Mouse (Mus musculus): ENCODE results near the gene Cox15.

Gene Cox15

DNA sequence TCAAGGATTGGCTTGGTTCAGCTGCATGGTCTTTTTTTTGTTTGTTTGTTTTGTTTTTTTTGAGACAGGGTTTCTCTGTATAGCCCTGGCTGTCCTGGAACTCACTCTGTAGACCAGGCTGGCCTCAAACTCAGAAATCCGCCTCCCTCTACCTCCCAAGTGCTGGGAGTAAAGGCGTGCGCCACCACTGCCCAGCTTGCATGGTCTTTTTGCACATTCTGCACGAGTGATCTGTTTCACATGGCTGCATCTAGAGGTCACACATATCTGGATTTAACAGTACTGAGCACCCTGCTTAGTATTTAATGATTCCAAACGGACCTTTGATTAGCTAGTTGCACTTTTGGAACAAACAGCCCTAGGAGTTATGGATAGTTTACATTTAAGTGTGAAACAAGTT lies 40.8 kb downstream of the Cox15 start:
- in situ Hi-C loops (cut with MboI; ENCODE audit: unreplicated experiment in 2 of 2) = loop anchor here in 1 of 2 experiments (5.0 kb wide), 2 partner anchors 35 to 40 kb away; partner anchors contain the start of genes Cox15 and Cutc

DNA sequence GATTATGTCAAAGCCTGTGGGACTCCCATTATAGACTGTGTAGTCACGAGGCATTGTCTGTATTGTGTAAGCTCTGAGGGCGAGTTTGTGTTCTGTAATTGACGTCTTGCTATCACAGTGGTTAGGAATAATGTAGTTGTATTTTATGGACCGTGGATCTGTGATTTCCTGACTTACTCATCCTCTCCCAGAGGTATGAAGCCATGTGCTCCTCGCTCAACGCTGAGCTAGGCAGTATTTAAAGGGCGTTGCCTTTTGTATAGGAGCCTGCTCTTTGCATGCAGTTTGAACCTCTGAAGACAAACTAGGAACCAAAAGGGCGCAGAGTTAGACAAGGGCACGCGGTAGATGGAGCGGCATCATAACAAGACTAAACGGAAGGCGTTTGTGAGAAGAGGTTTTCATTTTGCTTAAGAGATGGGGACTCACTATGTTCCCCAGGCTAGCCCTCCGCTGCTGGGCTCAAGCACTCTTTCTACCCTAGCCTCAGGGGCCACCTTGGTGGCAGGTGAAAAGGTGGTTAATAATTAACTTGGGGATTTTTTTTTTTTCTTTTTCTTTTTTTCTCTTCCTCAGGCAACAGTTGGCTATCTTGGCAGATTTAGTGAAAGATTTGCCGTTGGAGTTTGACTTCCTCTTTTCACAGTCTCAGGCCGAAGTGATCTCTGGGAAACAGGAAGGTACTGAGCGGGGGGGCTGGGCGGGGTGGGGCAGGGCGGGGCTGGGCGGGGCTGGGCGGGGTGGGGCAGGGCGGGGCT lies 41.5 kb downstream of the Cox15 start:
- in situ Hi-C loops (cut with MboI; ENCODE audit: unreplicated experiment in 2 of 2) = loop anchor here in 1 of 2 experiments (5.0 kb wide), 2 partner anchors 34 to 41 kb away; partner anchors contain the start of genes Cox15 and Cutc

DNA sequence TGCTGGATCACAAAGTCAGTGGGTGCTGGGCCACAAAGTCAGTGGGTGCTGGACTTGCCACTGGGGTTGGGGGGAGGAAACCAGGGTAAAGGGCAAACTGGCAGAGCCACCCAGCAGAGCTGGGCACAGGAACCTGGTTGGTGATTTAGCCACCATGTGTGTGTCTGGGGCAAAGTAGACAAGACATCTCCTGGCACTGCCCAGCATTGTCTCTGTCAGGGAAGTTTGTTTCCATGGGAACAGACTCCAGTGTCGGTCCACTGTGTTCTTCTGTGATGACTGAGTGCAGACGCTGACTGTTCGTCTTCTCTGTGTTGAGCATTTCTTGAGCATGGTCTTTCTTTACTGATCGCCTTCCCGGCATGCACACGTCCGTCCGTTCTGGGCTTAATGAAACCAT lies 43.5 kb downstream of the Cox15 start:
- in situ Hi-C loops (cut with MboI; ENCODE audit: unreplicated experiment in 2 of 2) = no loop called here

DNA sequence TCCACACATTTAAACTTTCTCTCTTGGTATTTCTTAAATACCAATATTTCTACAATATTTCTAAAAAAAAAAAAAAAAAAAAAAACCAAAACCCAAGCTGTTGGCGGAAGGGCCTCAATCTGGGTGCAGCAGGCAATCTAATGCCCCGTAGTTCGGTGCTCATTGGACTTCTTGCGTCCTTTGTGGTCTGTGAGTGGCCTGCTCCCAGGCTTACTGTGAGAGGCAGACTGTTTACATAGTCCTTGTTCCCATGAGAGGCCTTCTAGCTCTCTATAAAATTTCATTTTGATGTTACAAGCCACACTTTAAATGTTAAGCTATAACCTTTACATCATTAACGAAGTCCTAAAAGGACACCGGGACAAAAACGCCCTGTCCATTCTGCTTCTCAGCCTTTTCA lies 44.6 kb downstream of the Cox15 start:
- in situ Hi-C loops (cut with MboI; ENCODE audit: unreplicated experiment in 2 of 2) = no loop called here

DNA sequence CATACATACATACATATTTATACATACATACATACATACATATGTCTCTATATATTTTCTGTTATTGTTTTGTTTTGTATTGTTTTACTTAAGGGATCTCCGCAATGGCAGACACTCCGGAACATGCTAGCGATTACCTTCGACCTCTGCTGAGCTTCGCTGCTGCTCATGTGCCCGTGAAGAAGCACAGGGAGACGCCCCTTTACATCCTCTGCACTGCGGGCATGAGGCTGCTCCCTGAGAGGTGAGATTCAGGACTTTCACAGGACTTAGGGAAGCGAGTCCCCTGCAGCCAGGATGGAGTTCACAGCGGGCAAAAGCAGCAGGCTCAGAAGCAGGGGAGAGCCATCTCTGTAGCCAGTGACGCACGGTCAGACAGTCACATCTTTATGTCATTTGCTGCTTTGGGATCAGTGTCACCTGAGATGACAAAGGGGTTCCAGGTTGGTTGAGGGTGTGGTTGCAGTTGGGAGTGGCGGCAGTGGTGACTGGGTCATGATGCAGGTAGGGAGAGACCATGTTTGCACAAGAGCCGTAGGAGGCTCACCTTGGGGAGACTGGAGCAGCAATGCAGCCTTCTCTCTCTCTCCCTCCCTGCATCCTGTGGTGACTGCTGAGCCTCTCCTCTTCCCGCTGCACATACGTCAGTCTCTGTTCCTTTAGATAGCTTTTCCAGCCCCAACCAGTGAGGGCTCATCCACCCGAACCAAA lies 47.9 kb downstream of the Cox15 start:
- in situ Hi-C loops (cut with MboI; ENCODE audit: unreplicated experiment in 2 of 2) = no loop called here

DNA sequence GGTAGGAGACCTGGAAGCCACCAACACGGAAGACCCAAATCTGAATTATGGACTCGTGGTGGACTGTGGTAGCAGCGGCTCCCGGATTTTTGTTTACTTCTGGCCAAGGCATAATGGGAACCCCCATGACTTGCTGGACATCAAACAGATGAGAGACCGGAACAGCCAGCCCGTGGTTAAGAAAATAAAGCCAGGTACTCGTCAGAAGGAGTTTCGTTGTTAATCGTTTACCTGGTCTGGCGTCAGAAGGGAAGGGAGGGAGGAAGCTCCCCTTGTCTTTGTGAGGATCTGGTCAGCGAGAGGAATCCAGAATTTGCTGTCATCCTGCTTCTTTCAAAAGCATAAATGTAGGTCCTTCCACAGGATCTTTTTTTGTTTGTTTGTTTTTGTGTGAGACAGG lies 48.6 kb downstream of the Cox15 start:
- in situ Hi-C loops (cut with MboI; ENCODE audit: unreplicated experiment in 2 of 2) = no loop called here

DNA sequence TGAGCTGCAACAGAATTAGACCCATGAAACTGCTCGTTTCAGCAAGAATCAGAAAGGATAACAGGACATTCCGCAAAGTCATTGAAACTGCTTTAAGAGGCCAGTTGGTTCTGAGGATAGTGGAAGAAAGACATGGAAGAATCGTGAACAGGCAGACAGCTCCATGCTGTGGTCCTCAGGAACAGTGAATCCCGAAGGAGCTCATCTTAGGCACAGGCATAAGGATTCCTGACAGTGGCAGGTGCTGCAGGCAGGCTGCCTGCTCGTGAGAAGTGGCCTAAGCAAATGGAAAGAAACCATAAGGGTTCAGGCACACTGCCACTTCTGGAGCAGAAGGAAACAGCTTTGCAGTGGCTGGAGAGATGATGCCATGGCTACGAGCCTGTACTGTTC lies 53.0 kb downstream of the Cox15 start:
- in situ Hi-C loops (cut with MboI; ENCODE audit: unreplicated experiment in 2 of 2) = loop anchor here in 1 of 2 experiments (25.0 kb wide), 2 partner anchors 688 to 1313 kb away; partner anchors contain the start of genes Lzts2, Mrpl43 and Twnk

DNA sequence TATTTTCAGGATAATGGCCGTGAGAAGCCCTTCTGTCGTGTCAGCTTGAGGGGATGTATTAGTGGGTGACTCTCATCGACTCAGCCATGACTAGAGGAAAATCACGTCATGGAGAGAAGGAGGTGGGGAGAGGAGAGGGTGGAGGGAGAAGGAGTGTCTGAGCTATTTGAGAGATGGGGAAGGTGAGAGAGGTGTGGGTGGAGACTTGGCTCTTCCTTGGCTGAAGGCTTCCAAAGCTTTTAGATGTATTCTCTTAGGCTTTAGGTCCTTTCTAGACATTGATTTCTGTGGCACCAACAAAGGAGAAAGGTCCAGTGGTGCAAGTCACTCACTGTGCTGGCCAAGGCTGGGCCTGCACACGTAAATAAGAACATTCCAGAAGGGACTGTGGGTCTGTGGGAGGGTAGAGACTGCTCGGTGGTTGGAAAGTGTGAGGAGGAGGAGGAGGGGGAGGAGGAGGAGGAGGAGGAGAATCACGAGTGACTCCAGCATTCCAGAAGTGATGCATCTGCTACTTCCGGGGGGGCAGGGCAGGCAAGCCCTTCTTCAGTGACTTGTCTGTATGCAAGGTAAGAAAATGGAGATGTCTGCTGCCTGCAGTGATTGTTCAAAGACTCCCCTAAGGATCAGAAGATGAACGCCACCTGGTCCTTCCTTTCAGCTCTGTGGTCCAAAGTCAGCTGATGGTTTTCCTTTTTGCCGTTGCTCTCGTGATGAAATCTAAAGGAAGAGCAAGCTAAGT lies 53.6 kb downstream of the Cox15 start:
- in situ Hi-C loops (cut with MboI; ENCODE audit: unreplicated experiment in 2 of 2) = loop anchor here in 1 of 2 experiments (25.0 kb wide), 2 partner anchors 688 to 1313 kb away; partner anchors contain the start of genes Lzts2, Mrpl43 and Twnk

DNA sequence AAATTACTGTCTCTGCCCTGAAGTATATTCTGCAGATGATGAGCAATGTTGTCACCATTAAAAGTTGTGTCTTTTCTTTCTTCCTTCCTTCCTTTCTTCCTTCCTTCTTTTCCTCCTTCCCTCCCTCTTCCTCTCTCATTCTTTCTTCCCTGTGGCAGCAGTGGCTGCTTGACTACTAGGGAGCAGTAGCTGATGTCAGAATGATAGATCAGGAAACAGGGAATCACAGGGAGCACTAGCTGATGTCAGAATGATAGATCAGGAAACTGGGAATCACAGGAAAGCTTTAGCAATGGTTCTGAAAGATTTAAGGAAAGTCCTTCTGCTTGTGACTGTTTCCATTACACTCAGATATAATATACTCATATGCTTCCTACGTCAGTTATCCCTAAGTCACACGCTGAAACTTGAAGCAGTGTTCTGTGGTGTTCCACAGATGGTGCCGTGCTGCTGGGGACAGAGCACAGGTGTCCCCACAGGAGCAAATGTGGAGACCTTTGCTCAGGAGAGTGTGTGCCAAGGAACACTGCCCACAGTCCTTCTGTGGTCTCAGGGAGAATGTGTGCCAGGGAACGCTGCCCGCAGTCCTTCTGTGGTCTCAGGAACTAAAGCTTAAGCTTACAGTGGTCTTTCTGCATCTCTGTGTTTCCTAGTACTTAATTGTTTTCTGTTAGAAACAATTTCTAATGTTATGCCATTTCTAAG lies 55.0 kb downstream of the Cox15 start:
- in situ Hi-C loops (cut with MboI; ENCODE audit: unreplicated experiment in 2 of 2) = loop anchor here in 1 of 2 experiments (25.0 kb wide), 2 partner anchors 689 to 1314 kb away; partner anchors contain the start of genes Lzts2, Mrpl43 and Twnk

DNA sequence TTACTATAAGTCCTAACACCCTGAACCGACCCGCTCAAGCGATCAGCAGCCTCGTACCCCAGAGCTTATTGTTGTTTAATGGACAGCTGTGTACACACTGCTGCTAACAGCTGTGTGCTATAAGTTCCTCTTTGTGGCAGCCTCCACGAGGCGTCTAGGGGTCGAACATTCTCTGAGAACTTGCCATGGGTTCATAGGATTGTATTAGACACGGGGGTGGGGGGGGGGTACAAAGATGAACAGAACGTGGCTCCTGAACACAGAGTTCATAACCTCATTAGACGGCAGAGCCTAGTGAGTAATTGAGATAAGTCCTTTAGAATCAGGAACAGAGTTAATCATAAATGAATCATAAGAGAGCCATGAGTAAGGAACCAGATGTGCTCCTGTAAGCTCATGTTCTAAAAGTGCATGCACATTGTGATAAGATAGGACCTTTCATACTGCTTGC lies 57.3 kb downstream of the Cox15 start:
- in situ Hi-C loops (cut with MboI; ENCODE audit: unreplicated experiment in 2 of 2) = loop anchor here in 1 of 2 experiments (25.0 kb wide), 2 partner anchors 692 to 1317 kb away; partner anchors contain the start of genes Lzts2, Mrpl43 and Twnk

DNA sequence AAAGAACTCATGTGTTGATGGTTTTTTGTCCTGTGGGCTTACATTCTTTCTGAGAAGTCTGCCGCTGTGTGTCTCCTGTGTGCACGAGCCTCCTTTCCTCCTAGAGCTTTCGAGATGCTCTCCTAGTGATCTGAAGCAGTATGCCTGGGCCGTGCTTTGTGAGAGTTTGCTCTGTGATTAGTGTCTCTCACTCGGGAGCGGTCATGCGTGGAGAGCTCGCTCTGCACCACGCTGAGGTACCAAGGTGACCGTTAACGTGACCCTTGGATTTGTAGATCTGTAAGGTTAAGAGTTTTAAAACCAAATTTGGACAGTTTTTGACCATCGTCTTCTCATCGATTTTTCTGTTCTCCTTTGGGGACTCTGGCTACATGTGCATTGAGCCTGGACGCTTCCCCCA lies 60.0 kb downstream of the Cox15 start:
- in situ Hi-C loops (cut with MboI; ENCODE audit: unreplicated experiment in 2 of 2) = loop anchor here in 1 of 2 experiments (25.0 kb wide), 2 partner anchors 694 to 1319 kb away; partner anchors contain the start of genes Lzts2, Mrpl43 and Twnk

DNA sequence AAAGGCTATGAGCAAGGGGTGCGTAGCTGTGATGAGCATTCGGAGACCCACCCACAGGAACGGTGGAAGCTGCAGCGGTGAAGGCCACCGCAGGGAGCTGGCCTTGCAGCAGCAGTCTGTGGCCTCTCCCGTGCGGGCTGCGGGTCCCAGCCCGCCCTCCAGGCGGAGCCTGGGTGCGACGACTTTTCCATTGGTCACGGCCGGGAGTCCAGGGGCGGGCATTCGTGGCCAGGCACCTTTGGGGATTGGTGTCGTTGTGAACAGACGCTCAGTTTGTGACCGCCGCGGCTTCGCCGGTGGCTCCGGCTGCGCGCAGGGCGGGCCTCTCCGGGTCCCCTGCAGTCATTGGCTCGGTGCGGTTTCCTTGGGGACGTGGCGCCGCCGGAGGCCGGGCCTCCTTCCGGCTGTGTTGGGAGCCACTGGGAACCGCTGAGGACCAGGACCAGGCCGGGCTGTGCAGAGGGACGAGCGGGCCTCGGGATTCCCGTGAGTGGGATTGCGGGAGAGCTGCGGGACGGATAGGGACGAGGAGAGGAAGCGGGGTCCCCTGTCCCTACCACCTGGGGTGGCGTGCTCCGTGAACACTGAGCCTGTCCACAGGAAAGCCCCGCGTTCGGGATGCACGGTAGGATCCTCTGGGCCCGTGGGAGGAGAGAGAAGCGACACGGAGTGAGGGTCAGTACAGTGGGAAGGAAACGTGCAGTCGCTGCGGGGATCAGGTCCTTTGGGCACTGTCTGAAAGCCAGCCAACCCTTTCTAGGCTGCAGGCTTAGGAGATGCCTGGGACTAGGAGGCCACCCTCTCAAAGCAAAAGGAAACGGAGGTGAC lies 63.2 kb downstream of the Cox15 start, which contains the start of gene Entpd7:
Gene Entpd7, plus strand, starts transcription at position 254 of the 828 bp plus-strand sequence.
- in situ Hi-C loops (cut with MboI; ENCODE audit: unreplicated experiment in 2 of 2) = loop anchor here in 1 of 2 experiments (25.0 kb wide), 2 partner anchors 698 to 1323 kb away; partner anchors contain the start of genes Lzts2, Mrpl43 and Twnk

Measured in v-Abl transformed pro-B cells (cell line).